Mouse (Mus musculus) lung, postnatal 0 days (tissue): ENCODE data around the gene Eif5. TPM values are rescaled to one million over a fixed set of nuclear protein-coding genes. Genes with fewer than 3 reads are reported as not detected.

Experiments
- ATAC-seq: fragments of 200-750 bp; cut with Nextera tagmentation; 2 replicates; pipeline ENCODE4 v1.8.0; 2017; ENCODE audit warnings: moderate library complexity
- DNase-seq: peaks from one replicate; pipeline ENCODE4 v3.0.0-alpha.2; 2016; ENCODE audit warnings: low spot score
- H3K27ac ChIP-seq: fragments of 300-500 bp; sonication (generic); 2 replicates; pipeline ENCODE4 v1.5.1; 2014; ENCODE audit warnings: antibody characterized with exemption, mild to moderate bottlenecking, low read length, mixed read lengths
- H3K27me3 ChIP-seq: fragments of 300-500 bp; sonication (generic); replicated peaks from 2 replicates; pipeline ENCODE4 v1.6.1; 2014; ENCODE audit warnings: low read length, mixed read lengths; ENCODE audit not compliant: insufficient read depth
- H3K36me3 ChIP-seq: fragments of 300-500 bp; sonication (generic); 2 replicates; pipeline ENCODE4 v1.6.1; 2014; ENCODE audit warnings: low read length, mixed read lengths; ENCODE audit not compliant: insufficient read depth
- H3K4me1 ChIP-seq: fragments of 300-500 bp; sonication (generic); 2 replicates; pipeline ENCODE4 v1.6.1; 2014; ENCODE audit warnings: antibody characterized with exemption, low read depth, low read length, mixed read lengths; ENCODE audit not compliant: insufficient read depth
- H3K4me2 ChIP-seq: fragments of 300-500 bp; sonication (generic); replicated peaks from 2 replicates; pipeline ENCODE4 v1.6.1; 2014; ENCODE audit warnings: low read depth, mild to moderate bottlenecking, low read length, moderate library complexity, mixed read lengths
- H3K4me3 ChIP-seq: fragments of 300-500 bp; sonication (generic); 2 replicates; pipeline ENCODE4 v1.5.1; 2014; ENCODE audit warnings: low read depth, low read length
- H3K9ac ChIP-seq: fragments of 300-500 bp; sonication (generic); replicated peaks from 2 replicates; pipeline ENCODE4 v1.6.1; 2014; ENCODE audit warnings: low read depth, mild to moderate bottlenecking
- H3K9me3 ChIP-seq: fragments of 300-500 bp; sonication (generic); 2 replicates; pipeline ENCODE4 v1.6.1; 2016; ENCODE audit warnings: low read length, mixed read lengths
- CTCF ChIP-seq: IDR thresholded peaks from 2 replicates; pipeline ENCODE4 v1.5.1; 2016; ENCODE audit warnings: antibody characterized with exemption, mild to moderate bottlenecking
- EP300 ChIP-seq: IDR thresholded peaks from 2 replicates; pipeline ENCODE4 v1.6.1; 2016; ENCODE audit warnings: antibody characterized with exemption, mild to moderate bottlenecking, control low read depth
- WGBS: fragments of 180-500 bp; shearing (Covaris S2); extraction: QIAGEN DNeasy Blood & Tissue Kit; methylation state at CpG from one replicate; pipeline ENCODE4 v1.1.7; 2014; 5-methylcytosine and 5-hydroxymethylcytosine counted together
- polyA plus RNA-seq: library from polyadenylated mRNA; unstranded; fragments of >200 nt; fragmentation: Nextera tagmentation; extraction: Ambion mirVana; gene quantifications from 2 replicates; pipeline ENCODE4 v1.2.1, GENCODE M21; 2015

The Eif5 gene
- polyA plus RNA-seq, 1 experiment from 2014 or later: 412 TPM

DNA sequence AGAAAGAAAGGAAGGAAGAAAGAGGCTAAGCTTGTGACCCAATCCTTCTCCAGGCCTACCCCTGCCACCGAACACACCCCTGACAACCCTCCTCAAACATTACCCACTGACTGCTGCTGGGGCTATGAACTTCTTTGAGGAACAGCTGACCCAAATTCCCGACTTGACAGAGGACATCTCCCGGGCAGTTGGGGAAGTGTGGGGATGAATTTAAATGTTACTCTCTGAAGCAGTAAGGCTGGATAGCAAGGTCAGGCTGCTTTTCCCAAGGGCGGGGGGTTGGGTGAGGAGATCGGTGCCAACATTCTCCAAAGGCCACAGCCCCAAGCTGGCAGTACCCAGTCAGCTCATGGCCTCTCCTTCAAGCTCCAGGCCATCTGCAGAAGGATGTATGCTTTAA is 24.1 kb upstream of the Eif5 start:
- ATAC-seq (no peak), DNase-seq (no peak)
- no peak overlapping the region for H3K9ac ChIP-seq
- H3K4me1 ChIP-seq: no peaks in the 10 kb centered on the region
- 66% methylated on average over 5 of the region's 5 CpGs for WGBS
- no peak for TF ChIP-seq EP300
- no peak for TF ChIP-seq CTCF
- no peak overlapping the region for H3K27ac ChIP-seq
- H3K27me3 ChIP-seq: no peaks in the 10 kb centered on the region
- no peak overlapping the region for H3K4me3 ChIP-seq
- no peaks in the 10 kb centered on the region for H3K36me3 ChIP-seq
- no peak overlapping the region for H3K4me2 ChIP-seq
- no peaks in the 10 kb centered on the region for H3K9me3 ChIP-seq

DNA sequence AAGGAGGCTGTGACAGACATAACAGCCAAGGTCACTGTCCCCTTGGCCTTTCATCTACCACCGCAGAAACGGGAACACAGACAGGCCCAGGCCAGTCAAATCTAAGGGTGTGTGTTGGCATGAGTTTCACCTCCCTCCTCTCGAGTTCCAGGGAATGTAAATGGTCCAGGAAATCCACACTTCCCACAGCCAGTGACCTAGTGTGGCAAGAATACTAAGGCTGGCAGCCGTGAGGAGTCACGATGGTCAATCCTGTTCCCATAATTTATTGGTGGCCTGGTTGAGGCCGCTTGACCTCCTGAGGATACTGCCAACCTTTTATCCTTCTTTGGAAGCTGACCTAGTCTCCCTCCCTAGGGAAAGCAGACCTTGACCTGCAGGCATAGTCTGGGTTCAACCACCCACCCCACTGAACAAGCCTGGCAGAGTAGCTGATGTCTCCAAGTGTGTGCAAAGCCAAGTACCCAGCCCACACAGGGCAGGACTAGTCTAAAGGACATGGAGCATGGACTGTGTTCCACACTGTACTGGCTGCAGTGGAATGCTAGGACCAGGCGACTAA is 23.5 kb upstream of the Eif5 start:
- H3K4me2 ChIP-seq: peak overlapping the region; percentile 27; the same call in 1 of the 2 replicates
- TF ChIP-seq CTCF (no peak), EP300 (no peak)
- H3K27ac ChIP-seq: 0 out of 2 replicates have a peak overlapping the region, but pooled peaks have one; percentile 6
- H3K27me3 ChIP-seq: no peaks in the 10 kb centered on the region
- no peaks in the 10 kb centered on the region for H3K4me1 ChIP-seq
- H3K9me3 ChIP-seq: no peaks in the 10 kb centered on the region
- H3K9ac ChIP-seq: no peak overlapping the region
- peak overlapping the region; percentile 5; the same call in 1 of the 2 replicates for H3K4me3 ChIP-seq
- ATAC-seq (no peak), DNase-seq (no peak)
- H3K36me3 ChIP-seq: no peaks in the 10 kb centered on the region
- WGBS: 57% methylated on average over 7 of the region's 7 CpGs

DNA sequence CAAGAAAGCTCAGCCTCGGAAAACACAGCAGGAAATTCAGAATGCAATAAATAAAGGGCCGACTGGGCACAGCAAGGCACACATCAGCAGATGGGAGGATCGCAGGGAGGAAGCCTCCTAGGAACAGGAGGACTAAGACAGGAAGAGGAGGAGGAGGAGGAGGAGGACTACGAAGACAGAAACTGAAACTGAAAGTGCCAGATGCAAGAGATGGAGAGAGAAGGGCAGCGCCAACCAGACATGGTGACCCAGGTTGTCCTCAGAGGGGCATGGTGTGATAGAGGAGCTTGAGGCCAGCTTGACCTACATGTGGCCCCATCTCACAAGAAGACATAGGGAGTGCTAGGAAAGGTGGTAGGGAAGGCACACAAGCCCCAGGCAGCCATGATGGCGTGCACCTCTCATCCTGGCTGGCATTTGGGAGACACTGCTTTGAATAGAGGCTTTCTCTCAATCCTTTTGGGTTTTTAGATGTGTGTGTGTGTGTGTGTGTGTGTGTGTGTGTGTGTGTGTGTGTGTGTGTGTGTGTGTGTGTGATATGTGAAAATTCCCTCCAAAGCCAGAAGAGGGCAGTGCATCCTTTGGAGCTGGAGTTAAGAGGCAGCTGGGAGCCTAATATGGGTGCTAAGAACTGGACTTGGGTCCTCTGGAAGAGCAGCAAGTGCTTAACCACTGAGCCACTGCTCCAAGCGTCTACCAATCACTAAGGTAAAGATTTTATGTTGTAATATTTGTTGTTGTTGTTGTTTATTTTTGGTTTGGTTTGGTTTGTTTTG is 22.8 kb upstream of the Eif5 start:
- Histone ChIP-seq H3K27me3 (no peaks in the 10 kb centered on the region), H3K4me3 (peak overlapping the region; percentile 5; the same call in 1 of the 2 replicates), H3K4me2 (peak overlapping the region; percentile 27; the same call in 1 of the 2 replicates), H3K9me3 (no peaks in the 10 kb centered on the region), H3K9ac (no peak overlapping the region), H3K36me3 (no peaks in the 10 kb centered on the region), H3K27ac (0 out of 2 replicates have a peak overlapping the region, but pooled peaks have one; percentile 6), H3K4me1 (no peaks in the 10 kb centered on the region)
- DNase-seq (no peak), ATAC-seq (no peak)
- 69% methylated on average over 7 of the region's 7 CpGs for WGBS
- no peak for TF ChIP-seq EP300
- no peak for TF ChIP-seq CTCF

DNA sequence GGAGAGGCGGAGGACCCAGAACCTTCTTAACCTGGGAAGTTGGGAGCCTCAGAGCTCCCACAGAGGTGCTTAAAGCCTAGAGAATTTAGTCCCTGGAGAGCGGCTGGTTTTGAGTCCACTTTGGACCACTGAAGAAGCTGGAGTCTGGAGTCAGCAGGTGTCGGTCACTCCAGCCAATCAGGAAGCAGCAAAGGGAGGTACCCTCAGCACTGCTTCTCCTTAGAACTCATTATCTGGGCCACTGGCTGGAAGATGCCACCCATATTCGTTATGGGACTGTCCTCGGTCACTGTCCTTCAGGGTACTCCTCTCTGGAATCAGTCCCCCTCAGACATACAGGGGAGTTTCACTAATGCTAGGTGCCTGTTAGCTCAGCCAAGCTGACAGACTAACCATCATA is 21.9 kb upstream of the Eif5 start:
- no peak overlapping the region for H3K27ac ChIP-seq
- no peak overlapping the region for H3K4me2 ChIP-seq
- no peaks in the 10 kb centered on the region for H3K4me1 ChIP-seq
- WGBS: 86% methylated on average over 5 of the region's 5 CpGs
- no peak overlapping the region for H3K9ac ChIP-seq
- no peak for TF ChIP-seq EP300
- no peak for TF ChIP-seq CTCF
- H3K4me3 ChIP-seq: no peak overlapping the region
- no peaks in the 10 kb centered on the region for H3K27me3 ChIP-seq
- DNase-seq (no peak), ATAC-seq (no peak)
- no peaks in the 10 kb centered on the region for H3K36me3 ChIP-seq
- no peaks in the 10 kb centered on the region for H3K9me3 ChIP-seq

DNA sequence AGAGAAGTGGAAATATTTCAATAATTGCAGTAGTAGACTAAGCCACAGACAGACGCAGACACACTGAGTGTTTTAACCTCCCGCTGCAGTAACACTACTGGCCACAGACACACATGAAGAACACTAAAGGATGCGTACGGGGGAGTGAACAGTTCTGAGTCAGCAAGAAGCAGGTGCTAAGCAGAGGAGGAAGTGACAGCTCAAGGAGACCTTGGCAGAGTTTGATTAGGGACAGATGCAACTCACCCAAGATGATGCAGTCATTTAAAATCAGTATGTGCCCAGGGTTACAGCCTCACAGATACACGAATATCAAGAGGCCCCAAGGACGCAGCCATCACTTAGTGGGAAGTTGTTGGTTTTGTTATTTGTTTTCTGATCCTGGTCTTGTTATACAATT is 21.0 kb upstream of the Eif5 start:
- TF ChIP-seq CTCF (no peak), EP300 (no peak)
- Histone ChIP-seq H3K4me1 (no peaks in the 10 kb centered on the region), H3K9me3 (no peaks in the 10 kb centered on the region), H3K36me3 (no peaks in the 10 kb centered on the region), H3K27me3 (no peaks in the 10 kb centered on the region), H3K4me2 (no peak overlapping the region), H3K27ac (no peak overlapping the region), H3K4me3 (no peak overlapping the region), H3K9ac (no peak overlapping the region)
- ATAC-seq (no peak), DNase-seq (peak; percentile 18)
- WGBS: 81% methylated on average over 6 of the region's 6 CpGs

DNA sequence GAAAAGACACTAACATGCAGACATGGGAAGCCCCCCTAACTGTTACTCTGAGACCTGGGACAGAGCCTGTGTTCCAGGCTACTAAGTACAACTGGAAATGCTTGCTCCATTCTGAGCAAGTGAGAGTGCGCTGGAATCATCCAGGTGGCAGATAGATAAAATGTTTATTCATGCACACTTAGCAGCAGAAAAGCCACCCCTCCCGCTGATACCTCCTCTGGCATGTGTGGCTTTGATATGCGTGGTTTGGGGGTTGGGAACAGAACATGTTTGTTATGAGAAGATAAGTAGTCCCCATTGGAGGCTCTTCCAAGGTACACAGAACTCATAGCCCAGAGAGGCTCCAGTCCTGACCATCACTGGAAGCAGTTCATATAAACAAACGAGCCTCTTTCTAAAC is 19.9 kb upstream of the Eif5 start:
- DNase-seq (no peak), ATAC-seq (no peak)
- 35% methylated on average over 4 of the region's 4 CpGs for WGBS
- Histone ChIP-seq H3K9me3 (no peaks in the 10 kb centered on the region), H3K9ac (no peak overlapping the region), H3K27me3 (no peaks in the 10 kb centered on the region), H3K36me3 (no peaks in the 10 kb centered on the region), H3K4me2 (no peak overlapping the region), H3K27ac (no peak overlapping the region), H3K4me3 (no peak overlapping the region), H3K4me1 (no peaks in the 10 kb centered on the region)
- TF ChIP-seq CTCF: no peak
- TF ChIP-seq EP300: no peak
